In genomic region chr5:29672551-29672950, GRCm38 (mm10) we compare ENCODE assay signal across 13 mouse cellular contexts.
"Had no signal": no experiment of that assay in that cellular context is flagged by ENCODE, and none has a peak within 500 bp of the region (broad histone marks: within the 10 kb centered on the region; RNA-seq: fewer than 3 reads in every experiment).

No protein-coding gene starts in this region.

- DNase-seq: kidney, postnatal 10 days; kidney, postnatal 36 days; liver; lung, adult 2 months; lung, postnatal 14 days; lung, postnatal 4 days; midbrain, embryonic 14.5 days; right cerebral cortex, adult 18-20 months; right cerebral cortex, postnatal 14 days; right cerebral cortex, postnatal 4 days; thymus, adult 2 months; thymus, postnatal 14 days; thymus, postnatal 4 days had no signal
